Mouse (Mus musculus) ES-CJ7 (cell line): ENCODE data around the gene Sec23ip.
"Not testable (repeated sequence)": the region's sequence is repeated elsewhere in the genome, so short reads cannot be mapped to it uniquely, and the experiment has no call there.

Experiments
- DNase-seq: peaks from one replicate; pipeline ENCODE4 v3.0.0; 2011; ENCODE audit warnings: low read depth, low spot score

The Sec23ip gene

GRCm38 (mm10) chr7:128744684-128745485 is at the start of gene Sec23ip:
Gene Sec23ip (plus strand): TSS chr7:128744943.
- DNase-seq, result peak; percentile 99

- DNase-seq, result not testable (repeated sequence)
Observed at GRCm38 (mm10) chr7:128699959-128700358, 44.8 kb upstream of the Sec23ip start.

DNA sequence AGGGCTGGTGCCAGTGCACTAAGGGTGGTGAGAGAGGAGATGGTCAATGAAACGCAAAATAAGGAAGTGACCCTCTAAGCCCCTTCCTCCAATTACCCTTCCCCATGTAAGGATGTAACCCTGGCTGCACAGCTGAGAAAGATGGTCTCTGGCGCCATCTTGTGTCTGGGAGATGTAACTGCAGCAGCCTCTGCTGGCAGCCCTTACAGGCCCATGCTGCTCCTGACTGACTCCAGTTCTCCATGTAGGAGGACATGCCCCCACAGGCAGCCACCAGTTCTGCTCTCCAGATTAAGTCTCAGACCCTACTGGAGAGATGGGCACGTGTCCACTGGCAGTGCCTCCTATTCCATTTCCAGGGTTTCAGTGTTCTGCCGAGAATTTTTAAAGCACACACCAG is 39.0 kb upstream of the Sec23ip start:
- peak; percentile 79 for DNase-seq

- no peak for DNase-seq
Observed at GRCm38 (mm10) chr7:128717991-128718390, 26.8 kb upstream of the Sec23ip start.

GRCm38 (mm10) chr7:128724761-128725160 is 20.0 kb upstream of the Sec23ip start:
- peak; percentile 92 for DNase-seq

DNA sequence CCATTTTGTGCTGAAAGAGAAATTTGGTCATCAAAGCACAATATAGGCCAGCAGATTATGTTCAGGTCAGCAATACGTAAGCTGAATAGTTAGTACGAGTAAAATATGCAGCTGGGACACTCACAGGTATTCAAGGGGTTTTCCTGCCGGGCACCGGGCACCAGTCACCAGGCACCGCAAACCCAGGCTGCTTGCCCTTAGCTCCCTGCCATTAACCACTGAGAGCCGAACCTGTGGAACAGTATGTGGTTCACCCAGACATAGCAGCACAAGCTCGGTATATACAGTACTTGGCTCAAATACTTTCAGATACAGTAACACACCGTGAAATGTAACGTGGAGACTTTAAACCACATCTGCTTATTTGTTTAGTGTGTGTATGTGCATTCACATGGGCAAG is 19.6 kb upstream of the Sec23ip start:
- no peak for DNase-seq

DNA sequence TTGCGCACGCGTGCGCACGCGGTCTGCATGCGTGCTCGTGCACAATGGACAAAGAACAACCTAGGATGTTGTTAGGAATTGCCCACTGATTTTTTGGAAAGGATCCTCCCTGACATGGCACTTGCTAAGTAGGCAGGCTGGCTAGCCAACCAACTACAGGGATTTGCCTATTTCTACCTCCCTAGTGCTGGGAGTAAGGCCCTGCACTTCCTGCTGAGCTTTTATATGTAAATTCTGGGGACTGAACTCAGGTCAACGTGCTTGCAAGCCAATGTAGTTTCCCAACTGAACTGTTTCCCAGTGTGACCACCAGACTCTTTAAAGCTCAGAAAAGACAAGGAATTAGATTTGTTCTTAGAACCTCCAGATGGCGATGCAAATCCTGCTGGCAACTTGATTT is 17.7 kb upstream of the Sec23ip start:
- DNase-seq, result peak; percentile 88

DNA sequence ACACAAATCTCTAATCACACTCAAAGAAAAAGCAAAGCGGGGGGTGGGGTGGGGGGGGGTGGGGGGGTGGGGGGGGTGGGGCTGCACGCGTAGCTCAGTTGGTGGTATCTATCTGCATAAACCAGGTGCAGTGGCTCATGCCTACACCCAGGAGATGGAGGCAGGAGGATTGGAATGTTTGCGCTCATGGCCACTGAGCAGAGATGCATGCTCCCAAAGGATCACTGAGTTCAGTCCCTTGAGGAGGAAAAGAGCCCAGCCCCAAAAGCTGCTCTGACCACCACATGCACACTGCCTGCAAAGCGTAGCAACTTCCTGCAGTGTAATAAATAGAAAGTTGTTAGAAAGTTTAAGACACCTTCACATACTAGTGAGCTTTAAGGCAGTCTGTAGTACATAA is 17.0 kb upstream of the Sec23ip start:
- DNase-seq, result no peak

DNA sequence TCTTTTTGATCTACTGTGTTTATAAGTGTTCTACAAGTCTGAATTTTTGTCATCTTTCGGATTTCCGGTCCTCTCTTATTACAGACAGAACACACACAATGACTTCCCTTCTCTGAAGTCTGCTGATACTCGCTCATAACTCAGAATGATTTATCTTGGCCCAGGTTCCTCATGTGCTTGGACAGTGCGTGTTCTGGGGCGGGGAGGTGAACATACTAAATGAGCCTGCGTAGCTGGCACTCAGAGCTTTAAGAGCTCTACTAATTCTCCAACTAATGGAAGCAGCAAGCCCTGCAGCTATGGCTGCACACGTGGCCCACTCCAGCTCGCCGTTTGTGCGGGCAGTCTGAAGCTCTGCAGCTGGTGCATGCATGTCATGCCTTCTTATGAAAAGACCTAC is 16.0 kb upstream of the Sec23ip start:
- no peak for DNase-seq

DNA sequence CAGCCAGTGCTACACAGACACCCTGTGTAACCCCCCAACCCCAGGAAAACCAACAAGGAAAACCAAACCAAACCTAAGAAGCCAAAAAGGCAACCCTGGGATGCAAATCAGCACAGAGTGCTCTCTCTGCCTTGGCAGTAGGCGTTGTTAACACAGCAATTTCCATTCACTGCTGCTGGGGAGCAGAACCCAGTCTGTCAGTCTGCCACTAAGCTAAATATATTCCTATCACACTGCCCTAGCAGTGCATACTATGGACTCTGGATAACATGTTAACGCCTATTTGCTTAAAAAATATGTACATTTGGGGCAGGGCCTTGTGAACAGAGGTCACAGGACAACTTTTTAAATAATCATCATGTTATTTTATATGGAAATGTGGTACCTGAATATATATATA is 13.2 kb upstream of the Sec23ip start:
- no peak for DNase-seq

DNA sequence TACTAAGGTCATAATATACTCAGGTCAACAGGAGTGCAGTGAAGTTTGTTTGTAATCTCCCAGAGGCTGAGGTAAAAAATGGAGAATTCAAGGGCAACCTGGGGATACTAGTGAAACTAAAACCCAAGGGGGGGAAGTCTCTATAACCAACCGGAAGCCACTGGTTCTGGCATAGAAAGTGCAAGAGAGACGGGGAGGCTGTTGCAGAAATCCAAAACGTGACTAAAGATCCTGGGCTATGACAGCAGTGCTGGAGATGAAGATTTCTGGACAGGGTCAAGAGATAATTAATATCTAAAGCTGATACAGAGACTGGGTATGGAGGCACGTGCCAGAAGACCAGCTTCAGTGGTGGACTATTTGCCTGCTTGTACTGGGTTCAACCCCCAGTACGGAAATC is 6.7 kb upstream of the Sec23ip start:
- no peak for DNase-seq

DNA sequence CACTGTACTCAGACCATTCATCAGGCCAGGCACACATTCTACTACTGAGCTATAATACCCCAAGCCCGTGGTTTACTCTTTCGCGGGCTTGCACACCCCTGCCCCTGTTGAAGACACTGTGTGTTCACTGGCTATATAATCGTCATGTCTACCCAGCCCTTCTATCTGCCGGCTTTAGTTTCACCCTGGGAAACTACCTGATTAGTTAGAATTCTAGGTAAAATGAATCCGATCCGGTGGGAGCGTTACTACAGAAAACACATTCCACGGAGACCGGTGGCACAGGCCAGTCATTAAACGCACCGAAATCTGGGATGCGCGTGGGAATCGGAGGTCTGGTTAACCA is 5.7 kb upstream of the Sec23ip start:
- DNase-seq, result no peak

DNA sequence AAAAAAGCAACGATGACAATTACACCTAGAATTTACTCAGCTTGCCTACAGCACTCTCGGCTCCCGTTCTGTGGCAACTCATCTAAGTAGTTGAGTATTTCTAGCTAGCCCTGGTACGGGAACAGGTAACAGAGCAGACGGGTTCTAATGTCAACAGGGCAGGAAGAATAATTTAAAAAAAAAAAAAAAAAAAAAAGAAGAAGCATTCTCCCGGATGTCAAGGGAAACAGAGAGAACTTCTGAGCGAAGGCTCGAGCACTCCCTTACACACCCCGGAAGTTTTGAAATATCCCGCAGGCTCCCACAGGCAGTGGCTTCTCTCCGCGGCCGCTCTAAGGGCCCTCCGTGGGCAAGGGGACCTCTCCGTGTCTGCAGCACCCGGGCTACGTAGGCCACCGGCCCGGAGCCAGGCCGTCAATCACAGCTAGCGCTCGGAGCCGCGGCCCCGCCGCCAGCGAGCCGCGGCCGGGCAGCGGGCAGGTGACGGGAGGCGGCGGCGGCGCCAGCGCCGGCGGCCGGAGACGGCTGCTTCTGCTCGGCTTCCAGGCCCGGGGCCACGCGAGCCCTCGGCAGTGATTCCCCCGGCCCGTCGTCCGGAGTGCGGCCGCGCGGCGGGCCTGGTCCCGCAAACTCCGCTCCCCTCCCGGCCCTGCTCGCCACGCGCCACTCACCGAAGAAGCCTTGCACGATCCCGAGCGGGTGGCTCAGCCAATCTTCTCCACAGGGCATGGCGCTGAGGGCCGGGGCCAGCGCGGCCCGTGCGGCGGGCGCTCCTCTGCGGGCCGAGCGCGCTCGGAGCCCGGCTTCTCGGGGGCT is 5.1 kb upstream of the Sec23ip start:
- DNase-seq, result no peak

GRCm38 (mm10) chr7:128740334-128740733 is 4.4 kb upstream of the Sec23ip start, which contains the start of gene Mcmbp:
Gene Mcmbp (minus strand): TSS chr7:128740495.
- DNase-seq, result peak; percentile 91

- DNase-seq, result no peak
Observed at GRCm38 (mm10) chr7:128743898-128744297, 845 bp upstream of the Sec23ip start.

GRCm38 (mm10) chr7:128746151-128746550 is 1.4 kb downstream of the Sec23ip start:
- no peak for DNase-seq

DNA sequence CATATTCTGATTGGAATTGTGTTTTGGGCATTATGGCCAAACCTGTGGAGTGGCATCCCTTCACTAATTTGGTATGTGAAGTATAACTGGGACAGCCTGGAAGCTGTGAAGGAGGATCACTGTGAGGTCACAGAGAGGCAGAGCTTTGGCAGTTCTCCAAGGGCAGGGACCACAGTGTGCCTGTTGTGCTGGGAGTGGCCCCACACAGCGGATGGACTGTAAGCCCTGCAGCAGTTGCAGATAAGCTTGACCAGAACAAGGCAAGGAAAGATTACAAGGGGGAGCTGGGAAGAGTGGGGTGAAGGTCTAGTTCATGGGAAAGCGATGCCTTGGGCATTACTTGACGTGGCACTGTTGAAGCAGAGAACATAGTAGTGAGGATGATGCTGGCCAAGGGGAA is 4.0 kb downstream of the Sec23ip start:
- no peak for DNase-seq

DNA sequence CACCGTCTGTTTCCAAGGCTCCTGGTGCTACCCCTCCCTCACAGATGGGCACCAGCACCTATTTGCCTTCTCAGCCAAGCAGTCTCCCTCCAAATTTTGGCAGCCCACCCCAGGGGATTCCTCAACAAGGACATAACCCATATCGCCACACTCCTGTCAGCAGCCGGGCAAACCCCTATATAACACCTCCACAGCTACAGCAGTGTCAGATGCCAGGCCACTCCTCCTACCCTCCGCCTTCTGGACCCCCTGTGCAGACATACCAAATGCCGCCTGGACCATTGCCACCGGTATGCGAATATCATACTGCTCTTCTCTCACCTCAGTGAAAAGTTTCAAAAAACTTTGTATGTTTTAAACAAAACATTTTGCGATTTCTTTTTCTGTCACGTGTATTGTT is 5.6 kb downstream of the Sec23ip start:
- DNase-seq, result no peak

GRCm38 (mm10) chr7:128752012-128752411 is 7.3 kb downstream of the Sec23ip start:
- DNase-seq, result no peak

- DNase-seq, result no peak
Observed at GRCm38 (mm10) chr7:128755396-128755795, 10.7 kb downstream of the Sec23ip start.

- DNase-seq, result no peak
Observed at GRCm38 (mm10) chr7:128758948-128759347, 14.2 kb downstream of the Sec23ip start.

GRCm38 (mm10) chr7:128766696-128767095 is 22.0 kb downstream of the Sec23ip start:
- DNase-seq, result no peak

DNA sequence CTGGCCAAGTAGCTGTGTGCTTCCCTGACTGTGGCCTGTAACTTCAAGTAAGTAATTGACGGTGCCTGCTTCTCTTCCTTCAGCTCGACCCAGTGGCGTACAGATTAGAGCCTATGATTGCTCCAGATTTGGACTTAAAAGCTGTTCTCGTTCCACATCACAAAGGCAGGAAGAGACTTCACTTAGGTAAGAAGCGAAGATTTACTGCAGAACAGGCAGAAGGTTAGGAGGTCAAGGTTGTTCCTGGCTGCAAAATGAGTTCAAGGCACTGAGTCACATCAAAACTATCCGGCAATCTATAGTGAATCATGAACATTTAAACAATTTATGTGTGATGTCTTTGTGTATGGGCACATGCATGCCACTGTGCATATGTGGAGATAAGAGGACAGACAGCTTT is 32.5 kb downstream of the Sec23ip start:
- no peak for DNase-seq
